Mouse (Mus musculus) embryo, embryonic 9.5 days (tissue): ENCODE results near the gene Slc19a1.
A peak's percentile ranks its signal among the peaks of the same experiment; 100 is the strongest.

Experiments used
- DNase-seq: peaks from one replicate; pipeline ENCODE4 v3.0.0-alpha.2; 2017; ENCODE audit errors: extremely low spot score

The Slc19a1 gene

DNA sequence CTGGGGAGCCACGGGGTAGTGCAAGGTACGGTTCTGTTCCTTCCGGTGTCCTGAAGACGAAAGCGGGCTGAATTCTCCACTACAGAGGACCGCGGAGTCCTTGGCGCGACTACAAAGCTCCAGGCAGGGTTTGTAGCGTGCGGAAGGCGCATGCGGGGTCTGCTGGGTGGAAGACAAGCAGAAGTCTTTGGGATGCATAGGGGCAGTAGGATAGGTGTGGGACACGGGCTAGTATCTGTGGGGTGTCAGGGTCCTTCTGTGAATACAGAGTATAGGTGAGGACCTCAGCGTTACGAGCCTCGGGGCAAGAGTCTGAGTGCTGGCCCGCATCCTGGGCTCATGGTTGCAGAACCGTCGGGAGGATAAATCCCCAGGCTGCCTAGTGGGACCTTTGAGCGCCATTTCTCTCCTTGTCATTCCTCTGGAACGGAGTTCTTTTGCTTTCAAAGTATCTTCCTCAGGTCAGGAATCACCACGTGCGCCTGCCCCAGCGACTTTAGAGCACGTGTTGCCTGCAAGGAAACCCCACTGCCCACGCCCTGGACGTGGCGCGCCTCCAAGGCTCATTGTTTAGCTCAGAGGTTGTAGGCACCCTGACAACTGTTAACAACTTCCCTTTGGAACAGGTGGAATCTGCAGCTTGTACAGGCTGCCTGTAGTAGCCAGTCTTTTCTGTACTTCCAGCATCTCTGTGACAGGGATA, 1.4 kb downstream of the Slc19a1 start:
- DNase-seq, result no peak

DNA sequence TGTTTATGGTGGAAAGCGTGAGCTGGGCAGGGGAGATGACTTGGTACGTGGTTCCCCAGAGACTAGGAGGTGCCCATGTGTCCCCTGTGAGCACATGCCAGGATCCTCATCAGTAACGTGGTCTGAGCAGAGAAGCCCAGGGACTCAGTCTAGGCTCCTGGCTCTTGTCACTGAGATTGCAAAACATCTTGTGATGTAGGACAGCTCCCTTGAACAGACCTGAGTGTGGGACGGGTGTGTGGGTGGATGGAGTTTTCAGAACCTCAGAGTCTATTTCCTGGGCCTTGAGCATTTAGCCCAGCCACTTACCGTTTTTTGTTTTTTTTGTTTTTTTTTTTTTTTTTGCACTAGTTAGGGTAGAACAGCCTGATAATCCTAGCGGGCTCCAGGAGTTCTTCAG, 3.4 kb downstream of the Slc19a1 start:
- no peak for DNase-seq

DNA sequence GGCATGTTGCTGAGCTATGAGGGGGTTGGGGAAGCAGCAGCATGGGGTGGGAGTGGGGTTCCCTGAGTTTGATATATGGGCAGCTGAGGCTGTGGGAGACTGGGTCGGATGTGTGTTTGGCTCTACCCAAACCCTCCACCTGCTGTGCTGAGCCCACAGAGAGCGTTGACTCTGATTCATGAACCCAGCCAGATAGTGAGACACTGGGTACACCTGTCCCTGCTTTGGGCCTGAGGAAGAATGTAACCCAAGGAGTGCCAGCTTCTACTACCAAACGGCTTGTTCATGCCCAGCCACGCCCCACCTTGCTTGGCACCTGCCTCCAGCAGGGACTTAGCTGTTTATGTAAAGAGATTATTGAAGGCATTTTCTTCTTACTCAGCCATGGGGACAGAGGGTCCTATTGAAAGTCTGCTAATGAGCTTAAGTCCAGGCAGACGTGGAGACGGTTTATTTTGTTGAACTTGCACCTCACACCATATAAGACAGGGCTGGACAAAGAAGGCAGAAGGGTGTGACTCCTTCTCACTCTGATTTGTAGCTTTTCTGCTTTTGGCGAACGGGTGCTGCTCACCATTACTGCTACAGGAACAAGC, 6.6 kb downstream of the Slc19a1 start:
- DNase-seq, result no peak

DNA sequence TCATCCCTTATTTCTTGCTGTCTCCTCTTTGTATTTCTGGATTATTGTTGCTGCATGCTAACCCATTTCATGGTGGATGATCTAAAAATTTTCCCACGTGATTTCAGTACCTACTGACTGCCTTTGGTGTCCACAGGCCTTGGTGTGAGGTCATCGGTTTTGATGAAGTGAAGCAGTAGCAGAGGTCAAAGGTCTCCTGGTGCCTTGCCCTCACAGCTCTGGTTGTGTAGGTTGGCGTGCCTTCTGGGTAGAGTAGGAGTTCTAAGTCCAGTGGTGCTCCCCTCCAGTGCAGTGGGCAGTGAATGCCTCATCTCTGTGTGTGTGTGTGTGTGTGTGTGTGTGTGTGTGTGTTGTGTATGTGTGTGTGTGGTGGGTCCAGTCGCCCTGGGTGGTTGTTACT, 16.2 kb downstream of the Slc19a1 start:
- DNase-seq, result no peak

DNA sequence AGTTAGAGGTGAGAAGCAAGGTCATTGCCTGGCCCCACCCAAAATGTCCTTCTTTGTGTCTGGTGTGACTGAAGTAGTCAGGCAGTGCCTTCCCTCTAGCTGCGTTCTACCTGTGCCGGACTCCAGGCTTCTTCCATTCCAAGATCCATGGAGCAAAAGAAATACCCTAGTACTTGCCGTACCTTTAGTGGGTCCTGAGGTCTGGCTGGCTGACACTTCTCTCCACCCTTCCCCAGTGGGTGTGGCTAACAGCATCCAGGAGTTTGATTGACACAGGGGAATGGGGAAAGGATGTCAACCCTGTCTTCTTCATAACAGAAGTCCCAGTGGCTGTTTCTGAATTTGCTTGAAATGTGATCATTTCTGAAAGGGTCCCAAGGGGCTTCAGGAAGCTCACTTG, 16.6 kb downstream of the Slc19a1 start:
- DNase-seq, result no peak

DNA sequence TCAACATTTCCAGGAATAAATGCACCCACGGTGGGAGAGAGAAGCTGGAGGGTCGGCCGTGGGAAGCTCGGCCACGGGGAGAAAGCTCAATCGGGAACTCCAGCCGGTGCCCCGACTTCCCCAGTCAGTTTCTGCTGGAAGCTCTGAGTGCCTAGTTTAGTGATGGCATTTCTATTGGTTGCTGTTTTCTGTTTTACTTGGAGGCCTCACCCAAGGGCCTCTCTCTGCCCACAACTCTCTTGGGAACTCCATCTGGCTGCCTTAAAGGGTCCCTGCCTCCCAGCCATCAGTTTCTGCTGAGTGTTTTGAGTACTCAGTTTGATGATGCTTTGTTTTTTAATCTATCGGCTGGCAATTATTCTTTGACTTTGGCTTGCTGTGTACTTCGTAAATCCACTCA, 24.7 kb downstream of the Slc19a1 start:
- DNase-seq, result no peak

DNA sequence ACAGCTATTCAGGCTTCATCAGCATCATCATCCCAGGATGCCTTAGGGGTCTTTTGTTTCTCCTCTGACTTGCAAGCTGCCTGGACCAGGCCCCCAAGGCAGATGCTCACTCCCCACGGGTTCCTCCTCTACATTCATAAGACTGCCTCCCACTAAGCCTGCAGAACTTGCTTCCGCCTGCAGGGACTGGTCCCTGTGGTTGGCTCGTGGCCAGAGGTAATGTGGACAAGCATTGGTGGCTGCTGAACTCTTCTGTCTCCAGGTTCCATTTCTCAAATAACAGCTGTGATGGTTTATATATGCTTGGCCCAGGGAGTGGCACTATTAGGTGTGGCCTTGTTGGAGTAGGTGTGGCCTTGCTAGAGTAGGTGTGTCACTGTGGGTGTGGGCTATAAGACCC, 29.4 kb downstream of the Slc19a1 start:
- no peak for DNase-seq

DNA sequence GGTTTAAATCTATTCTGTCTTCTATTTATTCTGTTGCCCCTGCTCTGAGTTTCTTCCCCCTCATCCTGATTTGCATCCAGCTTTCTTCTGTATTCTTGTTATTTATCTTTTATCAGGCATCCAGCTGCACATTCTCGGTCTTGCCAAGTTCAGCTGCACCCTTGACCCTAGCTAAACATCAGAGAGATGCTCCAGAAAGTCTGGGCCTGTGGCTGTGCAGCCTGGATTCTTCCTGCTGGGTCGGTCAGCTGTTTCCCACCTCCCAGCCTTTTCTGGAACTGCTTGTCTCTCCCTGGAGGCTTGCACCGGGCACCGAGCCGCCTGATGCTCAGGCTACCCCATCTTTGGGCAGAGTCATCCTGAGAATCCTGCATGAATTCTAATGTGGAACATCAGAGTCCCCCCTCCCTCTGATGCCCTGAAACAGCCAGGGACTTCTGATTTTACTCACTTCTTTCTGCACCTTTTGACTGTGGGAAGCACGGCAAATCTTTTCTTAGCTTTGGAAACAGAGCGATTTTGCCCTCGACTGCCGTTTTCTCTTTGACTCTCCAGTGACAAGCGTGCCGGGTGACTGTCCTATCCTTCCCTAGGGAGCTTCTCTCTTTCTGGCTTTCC, 30.5 kb downstream of the Slc19a1 start:
- DNase-seq, result no peak

DNA sequence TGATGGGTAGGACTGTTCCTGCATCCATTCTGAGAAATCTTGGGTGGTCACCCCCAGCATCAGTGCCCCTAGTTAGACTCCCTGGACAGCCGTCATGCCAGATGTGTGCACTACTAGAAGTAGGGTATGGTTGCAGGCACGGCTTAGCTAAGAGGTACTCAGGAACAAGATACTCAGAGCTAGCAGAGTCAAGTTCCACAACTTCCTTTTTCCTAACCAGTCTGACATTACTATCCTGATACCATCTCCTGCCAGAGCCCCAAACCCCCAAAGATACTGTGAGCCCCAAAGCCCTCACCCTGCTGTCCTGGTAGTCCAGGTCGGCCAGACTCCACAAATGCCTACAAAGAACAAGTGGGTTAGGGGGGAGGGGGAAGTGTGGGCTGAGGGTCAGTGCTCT, 32.2 kb downstream of the Slc19a1 start:
- DNase-seq, result no peak

DNA sequence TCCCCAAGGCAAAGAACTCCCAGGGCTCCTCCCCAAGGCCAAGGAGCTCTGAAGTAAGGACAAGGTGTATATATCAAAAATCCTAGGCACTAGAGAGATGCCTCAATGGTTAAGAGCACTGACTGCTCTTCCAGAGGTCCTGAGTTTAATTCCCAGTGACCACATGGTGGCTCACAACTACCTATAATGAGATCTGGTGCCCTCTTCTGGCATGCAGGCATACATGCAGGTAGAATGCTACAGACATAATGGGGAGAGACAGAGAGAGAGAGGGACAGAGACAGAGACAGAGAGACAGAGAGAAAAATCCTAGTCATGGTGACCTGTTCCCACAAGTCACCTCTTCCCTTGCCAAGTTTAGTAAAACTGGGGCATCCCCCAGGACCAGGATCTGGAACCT, 32.6 kb downstream of the Slc19a1 start:
- no peak for DNase-seq

DNA sequence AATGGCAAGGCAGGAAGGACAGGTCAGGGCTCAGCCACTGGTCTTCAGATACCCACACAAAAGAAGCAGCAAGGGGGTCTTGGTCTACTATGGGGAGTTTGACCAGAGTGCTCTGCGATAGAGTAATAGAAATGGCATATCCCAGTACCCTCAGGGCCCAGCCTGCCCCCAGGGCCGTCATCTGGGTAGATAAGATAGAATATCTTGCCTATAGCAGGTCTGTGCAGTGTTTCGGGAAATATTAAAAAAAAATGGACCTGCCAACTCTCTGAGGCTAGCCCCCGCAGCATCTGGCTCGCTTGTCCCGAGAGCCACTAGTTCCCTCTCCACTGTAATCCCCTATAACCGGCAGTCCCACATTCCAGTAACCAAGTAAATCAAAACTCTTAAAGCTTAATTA, 36.4 kb downstream of the Slc19a1 start:
- no peak for DNase-seq

DNA sequence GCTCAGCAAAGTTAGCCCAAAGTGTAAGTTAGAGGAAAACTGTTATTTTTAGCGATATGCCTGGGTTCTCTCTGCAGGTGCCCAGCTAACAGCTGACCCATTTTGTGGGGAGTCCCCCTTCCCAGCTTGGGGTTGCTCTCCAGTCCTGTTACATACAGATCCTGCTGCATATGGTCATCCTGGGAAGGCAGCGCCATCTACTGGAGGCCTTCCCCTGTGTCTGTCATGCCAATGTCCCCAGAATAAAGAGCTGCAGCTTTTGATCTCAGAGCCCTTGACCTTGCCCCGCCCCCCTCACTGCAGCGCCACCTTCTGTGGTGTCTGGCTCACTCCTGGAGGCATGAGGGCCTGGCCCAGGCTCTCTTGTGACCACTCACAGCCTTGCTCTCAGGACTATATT, 38.0 kb downstream of the Slc19a1 start:
- DNase-seq, result peak; percentile 54

DNA sequence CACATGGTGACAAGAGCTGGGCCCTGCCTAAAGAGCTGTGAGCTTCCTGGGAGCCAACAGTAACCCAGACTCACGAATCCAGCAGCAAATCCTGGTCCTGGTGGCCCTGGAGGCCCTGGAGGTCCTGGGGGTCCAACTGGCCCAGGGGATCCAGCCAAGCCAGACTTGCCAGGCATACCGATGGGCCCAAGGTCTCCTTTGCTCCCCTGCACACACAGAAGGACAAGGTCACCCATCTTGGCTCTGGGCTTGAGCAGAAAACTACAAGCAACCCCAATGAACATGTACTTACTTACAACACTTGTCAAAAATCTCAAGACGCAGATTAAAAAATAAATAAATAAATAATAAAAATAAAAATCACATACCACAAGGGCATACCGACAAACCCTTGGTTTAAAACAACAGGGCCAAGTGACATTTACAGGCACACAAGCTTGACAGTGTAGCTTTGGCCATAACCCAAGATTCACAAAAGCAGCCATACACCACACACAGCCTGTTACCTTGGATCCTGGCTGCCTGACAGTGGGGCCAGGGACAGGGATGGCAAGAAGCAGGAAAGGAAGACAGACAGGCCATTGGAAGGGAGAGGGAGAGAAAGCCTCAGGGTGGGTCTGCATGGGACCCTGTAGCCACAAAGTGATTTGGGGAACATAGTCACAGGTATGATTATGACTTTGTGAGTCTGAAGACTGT, 42.4 kb downstream of the Slc19a1 start:
- no peak for DNase-seq

DNA sequence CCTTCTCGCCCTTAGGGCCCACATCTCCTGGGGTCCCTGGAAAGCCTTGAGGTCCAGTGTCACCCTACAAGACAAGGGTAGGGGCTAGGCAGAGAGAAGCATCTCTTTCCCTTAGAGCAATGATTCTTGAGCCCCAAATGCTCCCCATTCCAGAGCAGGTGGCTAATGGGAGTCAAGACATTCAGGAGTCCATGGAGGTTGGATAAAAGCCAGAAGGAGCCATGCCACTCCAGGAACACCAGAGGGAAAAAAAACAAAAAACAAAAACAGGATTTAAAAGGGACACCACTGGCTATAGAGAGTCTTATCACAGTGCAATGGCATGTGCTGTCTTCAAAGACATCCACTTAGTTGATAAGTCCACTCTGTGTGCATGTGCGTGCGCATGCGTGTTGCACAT, 46.4 kb downstream of the Slc19a1 start:
- DNase-seq, result no peak

DNA sequence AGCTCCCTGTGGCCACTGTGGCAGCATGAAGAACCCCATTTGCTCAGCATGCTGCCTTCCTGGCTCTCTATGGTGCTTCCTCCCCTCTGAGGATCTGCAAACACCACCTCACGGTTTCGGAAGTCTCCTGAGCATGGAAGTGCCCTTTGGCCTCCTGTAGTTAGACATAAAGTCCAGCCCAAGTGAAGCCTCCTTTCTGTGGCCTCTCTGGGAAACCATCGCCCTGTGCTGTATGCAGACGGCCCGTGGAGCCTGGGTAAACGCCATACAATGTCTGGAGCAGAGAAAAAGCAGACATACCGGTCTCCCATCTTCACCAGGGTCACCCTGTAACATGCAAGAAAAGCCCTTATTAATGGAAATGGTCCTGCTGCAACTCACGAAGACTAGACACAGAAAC, 46.9 kb downstream of the Slc19a1 start:
- DNase-seq, result no peak

DNA sequence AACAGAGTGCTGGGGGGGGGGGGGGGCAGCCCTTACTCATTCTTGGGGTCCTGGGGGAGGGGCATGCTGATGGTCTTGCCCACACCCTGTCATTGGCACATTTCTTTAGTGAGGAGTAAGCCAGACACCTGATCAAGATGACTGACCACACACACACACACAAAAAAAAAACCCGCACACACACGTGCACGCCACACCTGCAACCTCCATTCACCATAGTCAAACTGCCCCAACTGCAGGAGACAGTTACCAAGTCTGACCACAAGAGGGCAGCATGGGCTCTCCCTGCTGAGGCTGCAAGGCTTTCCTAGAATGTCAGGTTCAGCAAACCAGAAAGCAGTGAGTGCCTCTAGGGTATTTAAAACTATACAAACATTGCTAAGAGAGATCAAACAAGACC, 50.4 kb downstream of the Slc19a1 start:
- DNase-seq, result peak; percentile 83

DNA sequence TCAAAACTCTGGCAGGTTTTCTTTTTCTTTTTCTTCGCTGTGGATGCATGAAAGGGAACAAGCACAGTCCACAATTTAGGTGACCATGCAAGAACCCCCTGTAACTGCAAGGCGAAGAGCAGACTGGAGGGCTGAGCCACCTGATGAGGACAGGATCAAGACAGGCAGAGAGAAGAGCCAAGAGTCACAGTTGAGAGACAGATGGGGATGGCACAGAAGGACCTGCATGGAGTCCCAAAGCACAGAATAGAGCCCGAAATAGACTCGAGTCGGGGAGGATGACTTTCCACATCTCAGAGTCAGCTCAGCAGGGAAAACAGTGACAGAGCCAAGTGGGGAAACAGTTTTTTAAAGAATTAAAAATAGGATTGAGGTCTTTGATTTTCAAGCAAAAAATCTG, 50.9 kb downstream of the Slc19a1 start:
- no peak for DNase-seq

DNA sequence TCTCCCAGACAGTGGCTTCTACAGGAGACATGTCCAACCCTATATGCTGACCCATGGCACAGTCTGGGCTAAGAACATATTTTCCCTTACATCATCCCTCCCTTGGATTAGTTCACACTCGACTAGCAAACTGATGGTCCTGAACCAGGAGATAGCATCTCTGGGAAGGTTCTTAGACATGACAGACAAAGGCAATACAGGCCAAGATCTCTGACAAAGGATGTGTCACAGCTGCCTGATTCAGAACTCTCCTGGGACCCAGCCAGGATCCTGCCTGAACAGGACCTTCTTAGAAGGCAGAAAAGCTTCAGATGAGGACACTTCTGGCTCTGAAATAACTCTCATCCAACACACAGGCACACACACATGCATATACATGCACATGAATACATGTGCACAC, 52.5 kb downstream of the Slc19a1 start:
- no peak for DNase-seq

DNA sequence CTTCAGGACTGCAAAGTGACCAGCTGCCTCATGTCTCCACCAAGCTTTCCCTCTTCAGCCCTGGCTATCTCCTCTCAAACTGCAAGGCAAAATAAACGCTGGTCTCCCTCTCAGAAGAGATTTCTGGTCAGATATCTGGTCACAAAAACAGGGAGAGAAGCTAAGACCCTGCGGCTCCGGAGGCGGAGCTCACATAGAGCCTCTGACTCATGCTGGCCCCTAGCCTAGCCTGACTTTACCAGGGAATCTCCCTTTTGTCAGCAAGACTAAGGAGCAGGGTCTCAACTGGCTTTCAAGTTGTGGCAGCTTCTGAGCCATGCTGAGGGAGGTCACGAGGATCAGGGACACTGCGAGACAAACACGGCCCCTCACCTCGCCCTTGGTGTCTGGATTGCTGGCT, 57.3 kb downstream of the Slc19a1 start:
- no peak for DNase-seq

DNA sequence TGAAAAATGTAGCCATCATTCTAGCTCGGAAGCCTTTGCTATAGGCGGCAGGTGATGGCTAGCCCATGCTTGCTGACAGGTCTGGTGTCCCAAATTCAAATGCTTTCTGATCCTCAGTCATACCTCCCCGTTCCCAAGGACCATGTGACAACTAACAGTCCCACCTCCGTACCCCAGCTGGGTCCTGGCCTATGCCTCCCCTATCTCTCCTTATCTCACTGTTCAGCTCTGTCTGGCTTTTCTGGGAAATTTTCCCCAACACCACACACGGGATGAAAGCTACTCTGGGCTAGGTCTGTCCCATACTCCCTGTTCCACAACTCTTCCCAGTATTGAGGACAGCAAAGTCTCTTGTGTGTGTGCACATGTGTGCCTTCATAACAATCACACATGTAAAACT, 58.0 kb downstream of the Slc19a1 start:
- no peak for DNase-seq

DNA sequence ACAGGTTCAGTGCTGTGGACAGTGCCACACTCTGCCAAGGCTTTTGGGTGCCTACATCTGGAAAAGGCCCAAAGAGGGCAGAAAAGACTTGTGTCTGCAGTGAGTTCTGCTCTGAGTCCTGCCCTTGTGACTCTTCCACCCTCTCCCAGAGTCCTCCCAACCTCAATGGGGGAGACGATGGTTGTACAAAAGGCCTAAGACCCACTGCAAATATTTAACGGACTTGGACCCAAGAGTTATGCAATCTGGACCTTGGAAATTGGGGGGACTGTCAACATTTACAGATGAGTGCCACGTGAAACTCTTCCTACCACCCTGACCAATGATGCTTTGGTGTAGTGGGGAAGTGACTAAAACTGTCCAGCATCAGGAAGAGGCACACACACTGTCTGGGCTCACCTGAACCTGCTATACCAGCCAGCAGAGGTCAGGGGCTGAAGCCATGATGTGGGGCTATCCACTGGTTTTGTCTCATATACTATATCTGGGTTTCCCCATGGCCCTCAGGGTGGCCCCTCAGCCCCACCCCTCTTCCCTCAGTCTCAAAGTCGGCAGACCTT, 59.6 kb downstream of the Slc19a1 start:
- no peak for DNase-seq

DNA sequence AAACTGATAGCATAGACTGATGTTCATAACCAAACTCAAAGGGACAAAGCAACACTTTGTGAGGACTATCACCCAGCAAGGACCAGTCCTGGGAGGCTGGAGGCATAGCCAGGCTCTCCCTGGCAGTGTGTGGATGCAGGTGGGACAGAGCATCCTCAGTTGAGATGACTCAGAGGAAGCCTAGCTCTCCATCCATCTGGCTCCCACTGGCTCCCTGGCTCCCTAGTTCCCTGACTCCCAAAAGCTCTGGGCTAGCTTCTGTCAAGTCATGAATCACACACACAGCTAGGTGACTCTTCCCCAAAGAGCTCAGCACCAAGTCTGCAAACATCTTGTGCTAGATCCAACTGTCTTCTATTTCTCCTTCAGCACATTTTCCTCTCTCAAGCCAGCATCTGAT, 61.8 kb downstream of the Slc19a1 start:
- no peak for DNase-seq

DNA sequence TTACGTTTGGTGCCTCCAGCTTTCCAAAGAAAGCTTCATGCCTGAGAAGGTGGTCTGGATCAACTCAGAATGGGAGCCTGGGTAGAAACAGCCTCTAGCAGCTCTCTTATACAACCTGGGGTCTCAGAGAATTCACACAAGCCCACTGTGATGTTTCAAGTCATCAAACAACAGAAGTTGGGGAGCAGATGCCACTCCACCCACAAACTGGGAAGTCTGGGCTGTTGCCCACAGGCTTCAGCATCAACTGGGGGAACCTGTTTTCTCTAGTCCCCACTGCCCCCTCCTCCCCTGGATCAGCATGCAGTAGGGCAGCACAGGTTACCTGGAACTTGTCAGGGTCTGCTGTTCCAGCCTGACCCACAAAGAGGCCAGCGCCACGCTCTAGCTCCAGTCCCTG, 63.6 kb downstream of the Slc19a1 start:
- DNase-seq, result no peak
